Mouse (Mus musculus) myocyte (in vitro differentiated cells): Measurements from ENCODE around the gene Tsga10.

ENCODE experiments used
- CEBPB ChIP-seq: IDR thresholded peaks from 2 replicates; pipeline ENCODE4 v1.6.1; 2011; ENCODE audit warnings: mild to moderate bottlenecking, moderate library complexity; ENCODE audit not compliant: poor library complexity, insufficient read depth, severe bottlenecking
- POLR2A ChIP-seq: IDR thresholded peaks from one replicate; pipeline ENCODE4 v1.6.1; 2011; ENCODE audit warnings: low read depth, mild to moderate bottlenecking, control low read depth, moderate library complexity; ENCODE audit not compliant: insufficient read length
- POLR2AphosphoS2 ChIP-seq: IDR thresholded peaks from one replicate; pipeline ENCODE4 v1.6.1; 2011; ENCODE audit warnings: low read depth, control low read depth; ENCODE audit not compliant: insufficient read length
- TCF12 ChIP-seq: IDR thresholded peaks from one replicate; pipeline ENCODE4 v1.6.1; 2011; ENCODE audit warnings: mild to moderate bottlenecking, control low read depth; ENCODE audit not compliant: poor library complexity, insufficient read depth, severe bottlenecking
- TCF3 ChIP-seq: IDR thresholded peaks from one replicate; pipeline ENCODE4 v1.6.1; 2011; ENCODE audit warnings: low read depth, control low read depth; ENCODE audit not compliant: insufficient read length
- USF1 ChIP-seq: IDR thresholded peaks from one replicate; pipeline ENCODE4 v1.6.1; 2011; ENCODE audit warnings: low read depth, mild to moderate bottlenecking, control low read depth, moderate library complexity

GRCm38 (mm10) chr1:37717415-37718195, 148.6 kb downstream of the Tsga10 start:
- no peak for TF ChIP-seq POLR2A
- no peak for TF ChIP-seq POLR2AphosphoS2
- TF ChIP-seq CEBPB = no peak
- TF ChIP-seq TCF3 = no peak
- TF ChIP-seq USF1 = no peak
- no peak for TF ChIP-seq TCF12
